Mouse (Mus musculus) heart, adult 11 months (tissue): ENCODE results near the gene Vps13a.
"Not testable (repeated sequence)": the region's sequence is repeated elsewhere in the genome, so short reads cannot be mapped to it uniquely, and the experiment has no call there.

ENCODE experiments used
- DNase-seq: peaks from one replicate; pipeline ENCODE4 v3.0.0; 2022

The Vps13a gene

GRCm38 (mm10) chr19:16780790-16781384, at the start of gene Vps13a:
Vps13a (minus strand) TSS chr19:16780933.
- peak; percentile 100 for DNase-seq

- no peak for DNase-seq
Measured at GRCm38 (mm10) chr19:16827657-16828056, 46.9 kb upstream of the Vps13a start.

GRCm38 (mm10) chr19:16825228-16825627, 44.5 kb upstream of the Vps13a start:
- no peak for DNase-seq

- DNase-seq, result peak; percentile 76
Measured at GRCm38 (mm10) chr19:16814848-16815247, 34.1 kb upstream of the Vps13a start.

- peak; percentile 86 for DNase-seq
Measured at GRCm38 (mm10) chr19:16813306-16813705, 32.6 kb upstream of the Vps13a start.

- DNase-seq, result no peak
Measured at GRCm38 (mm10) chr19:16812072-16812608, 31.4 kb upstream of the Vps13a start.

GRCm38 (mm10) chr19:16805102-16805501, 24.4 kb upstream of the Vps13a start:
- no peak for DNase-seq

- DNase-seq, result no peak
Measured at GRCm38 (mm10) chr19:16804578-16804977, 23.8 kb upstream of the Vps13a start.

GRCm38 (mm10) chr19:16802707-16803106, 22.0 kb upstream of the Vps13a start:
- DNase-seq, result peak; percentile 74

GRCm38 (mm10) chr19:16802123-16802522, 21.4 kb upstream of the Vps13a start:
- no peak for DNase-seq

GRCm38 (mm10) chr19:16797923-16798322, 17.2 kb upstream of the Vps13a start:
- DNase-seq, result no peak

GRCm38 (mm10) chr19:16794486-16794885, 13.8 kb upstream of the Vps13a start:
- DNase-seq, result not testable (repeated sequence)

- DNase-seq, result no peak
Measured at GRCm38 (mm10) chr19:16789930-16790329, 9.2 kb upstream of the Vps13a start.

GRCm38 (mm10) chr19:16784879-16785278, 4.1 kb upstream of the Vps13a start:
- no peak for DNase-seq

- no peak for DNase-seq
Measured at GRCm38 (mm10) chr19:16781406-16782019, 780 bp upstream of the Vps13a start.

GRCm38 (mm10) chr19:16780251-16780783, 416 bp downstream of the Vps13a start:
- DNase-seq, result peak; percentile 96

- DNase-seq, result no peak
Measured at GRCm38 (mm10) chr19:16779786-16780185, 947 bp downstream of the Vps13a start.

GRCm38 (mm10) chr19:16779281-16779680, 1.5 kb downstream of the Vps13a start:
- peak; percentile 89 for DNase-seq

- no peak for DNase-seq
Measured at GRCm38 (mm10) chr19:16778578-16778977, 2.2 kb downstream of the Vps13a start.

GRCm38 (mm10) chr19:16777901-16778300, 2.8 kb downstream of the Vps13a start:
- no peak for DNase-seq

- DNase-seq, result not testable (repeated sequence)
Measured at GRCm38 (mm10) chr19:16777391-16777790, 3.3 kb downstream of the Vps13a start.

- no peak for DNase-seq
Measured at GRCm38 (mm10) chr19:16773237-16774016, 7.3 kb downstream of the Vps13a start.

- DNase-seq, result no peak
Measured at GRCm38 (mm10) chr19:16767407-16767806, 13.3 kb downstream of the Vps13a start.
